In genomic region chr4:41568682-41569410, GRCm38 (mm10) we compare ENCODE assay signal across 7 mouse cellular contexts. TPM values are rescaled to one million over a fixed set of nuclear protein-coding genes. Genes with fewer than 3 reads are reported as not detected.
DNase-seq lines count a peak whose midpoint lies in the region; ATAC-seq and TF ChIP-seq lines count a peak whose summit lies in the region.

No protein-coding gene starts in this region.

- H3K27me3 ChIP-seq in embryonic facial prominence, embryonic 14.5 days (replicated peaks; ENCODE audit: control insufficient read depth, insufficient read depth, low read length): peaks cover 15% of the 10 kb centered on the region; the same call in 1 of the 2 replicates

- no peak overlapping the region for H3K27ac ChIP-seq in ES-E14 (ENCODE audit: insufficient read depth, low read depth, low read length, poor library complexity, severe bottlenecking)
- peak overlapping the region; percentile 67; the same call in 1 of the 2 replicates for H3K27ac ChIP-seq in embryonic facial prominence, embryonic 14.5 days (replicated peaks; ENCODE audit: low read depth, low read length)

- peak; percentile 0; the same call in 1 of the 2 replicates for ATAC-seq in embryonic facial prominence, embryonic 14.5 days (ENCODE audit: low read depth)

- peak overlapping the region; percentile 88 for H3K4me2 ChIP-seq in embryonic facial prominence, embryonic 14.5 days (ENCODE audit: low read depth, low read length)

- no peak for DNase-seq in ES-E14 (ENCODE audit: low read depth, low spot score)
- peak; percentile 24 for DNase-seq in adipocyte (ENCODE audit: low spot score)
- peak; percentile 33 for DNase-seq in embryonic facial prominence, embryonic 14.5 days (ENCODE audit: low spot score)
- DNase-seq in heart, postnatal 10 days: peak; percentile 47 to 52
- peak; percentile 48 for DNase-seq in layer of hippocampus, adult 9-11 months
- peak; percentile 37 for DNase-seq in lung, postnatal 14 days
- peak; percentile 18 to 67 for DNase-seq in spleen, postnatal 4 days (ENCODE audit: low spot score in 2 of 2)

- intact Hi-C loops in heart, postnatal 10 days (cut with DNase I): loop anchor here (1.0 to 5.0 kb wide), 2 partner anchors 15 to 102 kb away; partner anchors contain the start of gene Nudt2

- H3K9me3 ChIP-seq in ES-E14 (ENCODE audit: control insufficient read depth, insufficient read depth, low read depth, low read length): no peaks in the 10 kb centered on the region
- no peaks in the 10 kb centered on the region for H3K9me3 ChIP-seq in embryonic facial prominence, embryonic 14.5 days (ENCODE audit: control insufficient read depth, low read length)

- peaks cover 0 to 5% of the 10 kb centered on the region in 2 experiments; a peak in 1 of 4 replicates for H3K4me1 ChIP-seq in ES-E14 (ENCODE audit: control insufficient read depth in 2 of 2, insufficient read depth in 2 of 2, low read length in 2 of 2, poor library complexity in 1 of 2)
- H3K4me1 ChIP-seq in embryonic facial prominence, embryonic 14.5 days (ENCODE audit: control insufficient read depth, insufficient read depth, low read length): peaks cover 9% of the 10 kb centered on the region

- no peaks in the 10 kb centered on the region for H3K36me3 ChIP-seq in ES-E14 (ENCODE audit: control insufficient read depth, insufficient read depth, low read length, poor library complexity, severe bottlenecking)
- no peaks in the 10 kb centered on the region for H3K36me3 ChIP-seq in embryonic facial prominence, embryonic 14.5 days (ENCODE audit: control insufficient read depth, insufficient read depth, low read length)

- H3K9ac ChIP-seq in ES-E14 (ENCODE audit: insufficient read depth, low read depth, low read length, poor library complexity, severe bottlenecking): peak overlapping the region; percentile 73
- peak overlapping the region; percentile 72 for H3K9ac ChIP-seq in embryonic facial prominence, embryonic 14.5 days (ENCODE audit: low read depth, low read length)

- in situ Hi-C loops in ES-E14 (cut with MboI; ENCODE audit: low sequenced_read_pairs in 2 of 2, unreplicated experiment in 2 of 2): loop anchor here in 1 of 2 experiments (25.0 kb wide), 1 partner anchor 143 kb away; the partner anchor contains the start of genes Dctn3 and Rpp25l

- peak overlapping the region; percentile 81 to 84 for H3K4me3 ChIP-seq in ES-E14 (ENCODE audit: insufficient read depth in 1 of 2, low read depth in 1 of 2, low read length in 2 of 2, poor library complexity in 1 of 2, severe bottlenecking in 1 of 2)
- H3K4me3 ChIP-seq in embryonic facial prominence, embryonic 14.5 days (ENCODE audit: low read depth, low read length): peak overlapping the region; percentile 77

- WGBS in embryonic facial prominence, embryonic 14.5 days: under 1% methylated on average over 31 of the region's 58 CpGs

TF ChIP-seq in ES-E14, 5 proteins besides CTCF, POLR2A, EP300 and RAD21:
- TF ChIP-seq ZNF384 (IDR thresholded peaks at IDR 0.05; ENCODE audit: low read depth, low read length): no peak
- no peak for TF ChIP-seq ZC3H11A (IDR thresholded peaks at IDR 0.05; ENCODE audit: borderline replicate concordance, low read depth, low read length)
- TF ChIP-seq HCFC1 (IDR thresholded peaks at IDR 0.05; ENCODE audit: borderline replicate concordance, insufficient read depth, low read length): no peak
- no peak for TF ChIP-seq MAFK (IDR thresholded peaks at IDR 0.05; ENCODE audit: insufficient read depth, low read depth, low read length)
- TF ChIP-seq CHD2 (IDR thresholded peaks at IDR 0.05; ENCODE audit: low read depth, low read length): no peak

RNA-seq across cellular contexts. Expression of gene Fam219a, which starts 0.5 kb away (rescaled TPM):
- total RNA-seq in ES-E14 (2012; rRNA removed): 2.9 TPM in 2 replicates
- 4.0 and 4.1 TPM in 2 replicates for polyA plus RNA-seq in embryonic facial prominence, embryonic 14.5 days (2014; fragmentation: Nextera tagmentation; extraction: Ambion mirVana)
- 10 to 100 TPM; 18.6 to 21.8 TPM for total RNA-seq in heart, postnatal 10 days (2021)

RNA-seq across cellular contexts. Expression of gene Dnaic1, which starts 0.7 kb away (rescaled TPM):
- 1.7 and 2.0 TPM in 2 replicates for total RNA-seq in ES-E14 (2012; rRNA removed)
- polyA plus RNA-seq in embryonic facial prominence, embryonic 14.5 days (2014; fragmentation: Nextera tagmentation; extraction: Ambion mirVana): 1.6 and 3.7 TPM in 2 replicates
- total RNA-seq in heart, postnatal 10 days (2021): 1 to 10 TPM in 1 of 2 experiments, under 1 TPM in 1; 0.84 to 1.6 TPM

RNA-seq across cellular contexts. Expression of gene 1110017D15Rik, which starts 51.7 kb away (rescaled TPM):
- not detected in 2 replicates for total RNA-seq in ES-E14 (2012; rRNA removed)
- polyA plus RNA-seq in embryonic facial prominence, embryonic 14.5 days (2014; fragmentation: Nextera tagmentation; extraction: Ambion mirVana): 6.0 and 16.3 TPM in 2 replicates
- under 1 TPM in 1 of 2 experiments, not detected in 1; 0.31 TPM for total RNA-seq in heart, postnatal 10 days (2021)
